Mouse (Mus musculus): ENCODE measurements around the gene Fbxw2. TPM values are rescaled to one million over a fixed set of nuclear protein-coding genes. Genes with fewer than 3 reads are reported as not detected.
"Not testable (repeated sequence)": the region's sequence is repeated elsewhere in the genome, so short reads cannot be mapped to it uniquely, and the experiment has no call there.

The Fbxw2 gene
- polyA plus RNA-seq, 1 experiment from 2014 or later, result 71.1 TPM

DNA sequence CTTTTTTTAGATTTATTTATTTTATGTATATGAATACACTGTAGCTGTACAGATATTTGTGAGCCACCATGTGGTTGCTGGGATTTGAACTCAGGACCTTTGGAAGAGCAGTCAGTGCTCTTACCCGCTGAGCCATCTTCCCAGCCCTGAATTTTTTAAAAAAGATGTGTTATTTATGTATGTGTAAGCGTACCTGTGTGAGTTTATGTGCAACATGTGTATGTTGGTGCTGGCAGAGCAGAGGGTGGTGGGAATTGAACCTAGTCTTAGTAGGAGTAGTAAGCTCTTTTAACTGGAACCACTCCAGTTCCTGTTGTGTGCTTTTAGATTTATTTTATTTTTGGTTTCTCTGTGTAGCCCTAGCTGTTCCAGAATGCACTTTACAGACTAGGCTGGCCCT, 21.9 kb downstream of the Fbxw2 start:
- Histone ChIP-seq H3K9ac (ENCODE audit: low read length) (no peak overlapping the region), H3K4me1 (ENCODE audit: control insufficient read depth, insufficient read depth, low read length) (peaks cover 25% of the 10 kb centered on the region), H3K4me2 (ENCODE audit: low read depth, low read length) (no peak overlapping the region), H3K27ac (ENCODE audit: low read length) (no peak overlapping the region), H3K27me3 (ENCODE audit: control insufficient read depth, insufficient read depth, low read length) (no peaks in the 10 kb centered on the region), H3K9me3 (replicated peaks; ENCODE audit: control insufficient read depth, low read length) (no peaks in the 10 kb centered on the region), H3K36me3 (ENCODE audit: control insufficient read depth, insufficient read depth) (peaks cover 15% of the 10 kb centered on the region), H3K4me3 (ENCODE audit: low read length) (no peak overlapping the region)
- WGBS, result 95% methylated on average over 2 of the region's 2 CpGs
- ATAC-seq (replicated peaks; ENCODE audit: extremely low read depth, insufficient read depth, low FRiP score), result no peak

DNA sequence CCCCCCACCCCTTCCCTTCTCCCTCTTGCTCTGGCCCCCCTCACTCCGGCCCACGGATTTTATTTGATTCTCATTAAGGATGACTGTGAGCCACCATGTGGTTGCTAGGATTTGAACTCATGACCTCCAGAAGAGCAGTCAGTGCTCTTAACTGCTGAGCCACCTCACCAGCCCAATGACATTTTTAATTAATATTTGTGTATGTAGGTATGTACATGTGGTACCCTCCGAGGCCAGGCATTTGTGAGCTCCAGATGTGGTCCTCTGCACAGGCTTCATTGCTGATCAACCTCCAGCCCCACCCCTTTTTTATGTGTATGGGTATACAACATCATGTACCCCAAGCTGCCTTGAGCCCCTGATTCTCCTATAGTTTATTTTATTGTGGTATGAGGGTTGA, 22.4 kb downstream of the Fbxw2 start:
- Histone ChIP-seq H3K9me3 (replicated peaks; ENCODE audit: control insufficient read depth, low read length) (no peaks in the 10 kb centered on the region), H3K4me2 (ENCODE audit: low read depth, low read length) (peak overlapping the region; percentile 49; the same call in 1 of the 2 replicates), H3K36me3 (ENCODE audit: control insufficient read depth, insufficient read depth) (peaks cover 12% of the 10 kb centered on the region), H3K27ac (ENCODE audit: low read length) (no peak overlapping the region), H3K9ac (ENCODE audit: low read length) (no peak overlapping the region), H3K4me3 (ENCODE audit: low read length) (peak overlapping the region; percentile 22; the same call in 1 of the 2 replicates), H3K4me1 (ENCODE audit: control insufficient read depth, insufficient read depth, low read length) (peaks cover 30% of the 10 kb centered on the region), H3K27me3 (ENCODE audit: control insufficient read depth, insufficient read depth, low read length) (no peaks in the 10 kb centered on the region)
- no peak for ATAC-seq (replicated peaks; ENCODE audit: extremely low read depth, insufficient read depth, low FRiP score)
- WGBS, result 76% methylated on average over 3 of the region's 3 CpGs

DNA sequence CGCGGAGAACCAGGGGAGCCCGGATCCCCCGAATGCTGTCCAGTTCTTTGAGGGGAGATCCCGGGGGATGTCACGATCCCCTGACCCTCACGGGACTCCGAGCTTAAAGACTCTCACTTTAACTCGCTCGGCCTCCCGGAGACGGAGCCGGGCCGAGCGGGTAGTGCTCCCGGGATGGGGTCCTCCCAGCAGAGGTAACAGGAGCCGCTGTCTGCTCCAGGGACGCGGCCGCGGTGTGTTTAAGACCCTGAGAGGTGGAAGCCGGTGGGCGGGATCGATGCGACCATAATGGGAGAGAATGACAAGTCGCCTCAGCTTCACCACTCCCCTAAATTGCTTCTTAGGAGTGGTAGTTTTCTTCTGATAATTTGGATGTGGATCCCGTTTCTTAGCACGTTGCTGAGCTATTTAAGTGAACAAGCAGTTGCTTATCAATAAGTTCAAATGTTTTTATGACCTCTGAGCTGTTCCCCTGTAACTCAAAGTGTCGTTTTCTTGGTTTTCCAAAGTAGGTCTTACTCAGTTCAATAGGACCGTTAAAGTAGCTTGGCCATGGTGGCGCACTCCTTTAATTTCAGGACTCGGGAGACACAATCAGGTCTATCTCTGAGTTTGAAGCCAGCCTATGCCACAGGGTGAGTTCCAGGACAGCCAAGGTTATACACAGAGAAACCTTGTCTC, 23.4 kb downstream of the Fbxw2 start:
- H3K36me3 ChIP-seq (ENCODE audit: control insufficient read depth, insufficient read depth); H3K27me3 ChIP-seq (ENCODE audit: control insufficient read depth, insufficient read depth, low read length); H3K9me3 ChIP-seq (replicated peaks; ENCODE audit: control insufficient read depth, low read length): not testable (repeated sequence)
- Histone ChIP-seq H3K4me1 (ENCODE audit: control insufficient read depth, insufficient read depth, low read length) (peaks cover 34% of the 10 kb centered on the region), H3K9ac (ENCODE audit: low read length) (peak overlapping the region; percentile 92), H3K4me3 (ENCODE audit: low read length) (peak overlapping the region; percentile 76), H3K4me2 (ENCODE audit: low read depth, low read length) (peak overlapping the region; percentile 82), H3K27ac (ENCODE audit: low read length) (peak overlapping the region; percentile 92)
- WGBS, result 0% methylated on average over 31 of the region's 32 CpGs
- ATAC-seq (replicated peaks; ENCODE audit: extremely low read depth, insufficient read depth, low FRiP score), result peak; percentile 62

DNA sequence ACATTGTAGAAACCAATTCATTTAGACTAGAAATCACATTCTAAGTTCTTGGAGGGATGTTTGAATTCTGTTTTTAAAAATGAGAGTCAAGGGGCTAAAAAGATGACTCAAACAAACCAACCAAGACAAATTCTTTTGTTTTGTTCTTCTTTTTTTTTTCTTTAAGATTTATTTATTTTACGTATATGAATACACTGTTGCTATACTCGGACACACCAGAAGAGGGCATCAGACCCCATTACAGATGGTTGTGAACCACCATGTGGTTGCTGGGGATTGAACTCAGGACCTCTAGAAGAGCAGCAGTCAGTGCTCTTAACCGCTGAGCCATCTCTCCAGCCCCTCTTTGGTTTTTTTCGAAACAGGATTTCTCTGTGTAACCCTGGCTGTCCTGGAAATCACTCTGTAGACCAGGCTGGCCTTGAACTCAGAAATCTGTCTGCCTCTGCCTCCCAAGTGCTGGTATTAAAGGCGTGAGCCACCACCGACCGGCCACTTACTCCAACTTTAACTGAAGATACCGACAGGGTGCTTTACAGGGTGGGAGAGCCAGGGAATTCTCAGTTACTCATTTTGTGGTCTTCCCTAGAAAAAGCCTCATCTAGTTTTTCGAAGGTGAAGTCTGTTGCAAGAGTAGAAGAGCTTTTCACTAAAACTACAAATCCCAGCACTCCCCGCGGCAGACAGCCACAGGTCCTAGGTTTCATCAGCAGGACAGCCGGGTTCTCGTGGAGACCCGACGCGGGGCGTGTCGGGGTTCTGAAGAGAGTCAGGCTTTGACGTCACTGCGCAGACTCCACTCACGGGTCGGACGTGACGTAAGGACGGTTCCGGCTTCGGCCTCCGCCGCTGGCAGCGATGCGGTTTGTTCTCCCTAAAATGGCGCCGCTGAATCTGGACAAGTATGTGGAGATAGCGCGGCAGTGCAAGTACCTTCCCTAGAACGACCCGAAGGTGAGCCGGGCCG, 24.3 kb downstream of the Fbxw2 start:
- WGBS, result 6% methylated on average over 39 of the region's 39 CpGs
- no peaks in the 10 kb centered on the region for H3K27me3 ChIP-seq (ENCODE audit: control insufficient read depth, insufficient read depth, low read length)

DNA sequence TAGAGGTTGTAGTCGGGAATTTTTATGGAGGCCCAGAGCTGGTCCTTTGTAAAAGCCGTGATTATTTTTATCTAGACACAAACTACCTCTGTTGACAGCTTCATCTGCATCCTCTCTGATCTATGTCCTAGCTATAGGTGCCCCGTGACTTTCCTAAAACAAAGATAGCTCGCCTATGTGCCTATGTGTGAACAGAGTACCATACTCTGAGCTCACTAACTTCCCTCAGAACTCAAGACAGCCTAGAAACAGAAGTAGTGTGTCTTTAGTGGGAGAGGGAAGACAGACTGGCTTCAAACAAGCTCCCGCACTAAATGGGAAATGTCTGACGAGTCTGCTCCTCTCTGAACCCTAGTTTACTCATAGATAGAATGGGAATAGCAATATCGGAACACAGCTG, 25.7 kb downstream of the Fbxw2 start:
- Histone ChIP-seq H3K4me2 (ENCODE audit: low read depth, low read length) (peak overlapping the region; percentile 94), H3K9me3 (replicated peaks; ENCODE audit: control insufficient read depth, low read length) (no peaks in the 10 kb centered on the region), H3K36me3 (ENCODE audit: control insufficient read depth, insufficient read depth) (peaks cover 4% of the 10 kb centered on the region), H3K27ac (ENCODE audit: low read length) (peak overlapping the region; percentile 78), H3K27me3 (ENCODE audit: control insufficient read depth, insufficient read depth, low read length) (no peaks in the 10 kb centered on the region), H3K4me1 (ENCODE audit: control insufficient read depth, insufficient read depth, low read length) (peaks cover 31% of the 10 kb centered on the region), H3K4me3 (ENCODE audit: low read length) (peak overlapping the region; percentile 86), H3K9ac (ENCODE audit: low read length) (no peak overlapping the region; the same call in 1 of the 2 replicates)
- ATAC-seq (replicated peaks; ENCODE audit: extremely low read depth, insufficient read depth, low FRiP score), result no peak
- 61% methylated on average over 7 of the region's 7 CpGs for WGBS

More for the DNA sequence above, 24.3 kb downstream of the Fbxw2 start:
- ATAC-seq (replicated peaks; ENCODE audit: extremely low read depth, insufficient read depth, low FRiP score), result peak; percentile 96
- Histone ChIP-seq H3K4me3 (ENCODE audit: low read length) (peak overlapping the region; percentile 76), H3K27ac (ENCODE audit: low read length) (peak overlapping the region; percentile 92), H3K4me2 (ENCODE audit: low read depth, low read length) (peak overlapping the region; percentile 50), H3K36me3 (ENCODE audit: control insufficient read depth, insufficient read depth) (peaks cover 6% of the 10 kb centered on the region), H3K4me1 (ENCODE audit: control insufficient read depth, insufficient read depth, low read length) (peaks cover 31% of the 10 kb centered on the region), H3K9ac (ENCODE audit: low read length) (peak overlapping the region; percentile 92), H3K9me3 (replicated peaks; ENCODE audit: control insufficient read depth, low read length) (no peaks in the 10 kb centered on the region)

DNA sequence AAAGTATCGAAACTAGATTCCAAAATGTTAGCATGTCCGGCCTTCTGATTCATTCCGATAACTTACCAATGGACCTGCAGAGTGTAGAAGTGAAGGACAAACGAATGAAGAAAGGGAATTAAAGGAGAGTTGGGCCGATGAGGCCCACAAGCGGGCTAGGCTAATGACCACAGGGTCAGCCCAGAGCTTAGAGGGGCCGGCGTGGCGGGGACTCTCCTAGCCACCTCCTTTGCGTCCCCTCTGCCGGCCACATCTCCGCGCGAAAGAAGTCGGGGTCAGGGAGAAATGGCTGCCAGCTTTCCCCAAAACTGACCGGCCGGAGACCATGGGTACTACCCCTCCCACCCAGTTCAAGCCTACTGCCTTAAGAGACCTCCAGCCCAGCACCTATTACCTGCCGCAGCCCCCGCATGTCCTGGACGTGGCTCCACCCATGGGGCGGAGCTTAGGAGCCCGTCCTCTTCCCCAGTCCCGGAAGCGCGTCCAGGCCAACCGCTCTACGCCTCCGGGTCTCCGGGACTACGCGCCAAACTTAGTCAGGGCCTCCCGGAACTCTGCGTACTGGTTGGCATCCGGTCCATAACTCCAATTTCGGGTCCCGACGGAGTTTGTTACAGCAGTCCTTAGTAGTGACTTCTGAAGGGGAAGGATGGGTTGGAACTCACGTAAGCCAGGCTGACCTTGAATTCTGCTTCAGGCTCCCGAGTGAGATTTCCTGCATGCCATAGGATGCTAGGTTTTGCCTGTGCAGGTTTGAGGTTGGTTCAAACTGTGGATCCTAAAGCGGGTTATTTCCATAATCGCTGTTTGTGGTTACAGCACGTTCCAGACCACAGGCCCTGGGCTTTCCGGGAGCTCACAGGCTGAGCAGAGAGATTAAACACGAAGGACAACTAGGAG, 26.5 kb downstream of the Fbxw2 start, which contains the start of gene Rabepk:
Gene Rabepk, minus strand, starts transcription at position 556 of the 900 bp plus-strand sequence.
- ATAC-seq (replicated peaks; ENCODE audit: extremely low read depth, insufficient read depth, low FRiP score), result peak; percentile 75
- H3K9me3 ChIP-seq (replicated peaks; ENCODE audit: control insufficient read depth, low read length), result no peaks in the 10 kb centered on the region
- peak within 1 kb of the TSS; percentile 89 for H3K9ac ChIP-seq (ENCODE audit: low read length)
- H3K27ac ChIP-seq (ENCODE audit: low read length), result peak within 1 kb of the TSS; percentile 78
- H3K36me3 ChIP-seq (ENCODE audit: control insufficient read depth, insufficient read depth), result peaks cover 9% of the 10 kb centered on the region
- 2% methylated on average over 44 of the region's 44 CpGs for WGBS
- H3K4me2 ChIP-seq (ENCODE audit: low read depth, low read length), result peak within 1 kb of the TSS; percentile 94
- peak within 1 kb of the TSS; percentile 86 for H3K4me3 ChIP-seq (ENCODE audit: low read length)
- H3K27me3 ChIP-seq (ENCODE audit: control insufficient read depth, insufficient read depth, low read length), result no peaks in the 10 kb centered on the region
- peaks cover 27% of the 10 kb centered on the region for H3K4me1 ChIP-seq (ENCODE audit: control insufficient read depth, insufficient read depth, low read length)

DNA sequence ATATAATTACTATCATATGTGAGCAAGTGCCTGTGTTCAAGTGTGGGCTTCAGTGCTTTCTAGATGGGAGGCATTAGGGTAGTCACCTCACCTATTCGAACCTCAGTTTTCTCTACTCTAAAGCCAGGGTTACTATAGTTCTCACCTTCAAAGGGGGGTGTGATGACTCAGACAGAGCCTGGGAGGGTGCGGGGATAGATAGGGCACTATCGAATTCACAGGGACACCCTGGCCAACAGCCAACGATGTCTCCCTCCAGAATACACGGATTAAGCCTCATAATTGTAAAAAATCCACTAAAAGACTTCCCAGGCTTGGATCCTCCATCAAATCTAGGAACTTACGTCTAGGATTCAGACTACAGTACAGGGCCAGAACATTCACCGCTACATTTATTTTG, 30.7 kb downstream of the Fbxw2 start:
- Histone ChIP-seq H3K36me3 (ENCODE audit: control insufficient read depth, insufficient read depth) (peaks cover 16% of the 10 kb centered on the region), H3K27me3 (ENCODE audit: control insufficient read depth, insufficient read depth, low read length) (no peaks in the 10 kb centered on the region), H3K4me3 (ENCODE audit: low read length) (no peak overlapping the region), H3K9ac (ENCODE audit: low read length) (no peak overlapping the region), H3K4me2 (ENCODE audit: low read depth, low read length) (no peak overlapping the region), H3K27ac (ENCODE audit: low read length) (no peak overlapping the region), H3K9me3 (replicated peaks; ENCODE audit: control insufficient read depth, low read length) (no peaks in the 10 kb centered on the region), H3K4me1 (ENCODE audit: control insufficient read depth, insufficient read depth, low read length) (peaks cover 14% of the 10 kb centered on the region)
- no peak for ATAC-seq (replicated peaks; ENCODE audit: extremely low read depth, insufficient read depth, low FRiP score)
- WGBS, result 88% methylated on average over 7 of the region's 7 CpGs

DNA sequence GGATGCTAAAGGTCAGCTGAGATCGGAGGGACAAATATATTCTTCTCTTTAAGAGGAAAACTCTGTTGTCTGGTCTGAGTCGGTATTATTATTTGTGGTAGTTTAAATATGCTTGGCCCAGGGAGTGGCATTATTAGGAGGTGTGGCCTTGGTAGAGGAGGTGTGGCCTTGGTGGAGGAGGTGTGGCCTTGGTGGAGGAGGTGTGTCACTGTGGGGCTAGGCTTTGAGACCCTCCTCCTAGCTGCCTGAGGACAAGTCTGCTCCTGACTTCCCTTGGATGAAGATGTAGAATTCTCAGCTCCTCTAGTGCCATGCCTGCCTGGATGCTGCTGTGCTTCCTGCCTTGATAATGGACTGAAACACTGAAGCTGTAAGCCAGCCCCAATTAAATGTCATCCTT, 31.6 kb downstream of the Fbxw2 start:
- Histone ChIP-seq H3K9me3 (replicated peaks; ENCODE audit: control insufficient read depth, low read length) (no peaks in the 10 kb centered on the region), H3K4me1 (ENCODE audit: control insufficient read depth, insufficient read depth, low read length) (peaks cover 10% of the 10 kb centered on the region), H3K27me3 (ENCODE audit: control insufficient read depth, insufficient read depth, low read length) (no peaks in the 10 kb centered on the region), H3K36me3 (ENCODE audit: control insufficient read depth, insufficient read depth) (peaks cover 16% of the 10 kb centered on the region), H3K27ac (ENCODE audit: low read length) (no peak overlapping the region), H3K4me2 (ENCODE audit: low read depth, low read length) (no peak overlapping the region), H3K9ac (ENCODE audit: low read length) (no peak overlapping the region), H3K4me3 (ENCODE audit: low read length) (no peak overlapping the region)
- 97% methylated on average over 2 of the region's 2 CpGs for WGBS
- ATAC-seq (replicated peaks; ENCODE audit: extremely low read depth, insufficient read depth, low FRiP score), result no peak

Data from heart, embryonic 16.5 days (tissue).